Mouse (Mus musculus): ENCODE measurements around the gene Olfr357.

The Olfr357 gene

DNA sequence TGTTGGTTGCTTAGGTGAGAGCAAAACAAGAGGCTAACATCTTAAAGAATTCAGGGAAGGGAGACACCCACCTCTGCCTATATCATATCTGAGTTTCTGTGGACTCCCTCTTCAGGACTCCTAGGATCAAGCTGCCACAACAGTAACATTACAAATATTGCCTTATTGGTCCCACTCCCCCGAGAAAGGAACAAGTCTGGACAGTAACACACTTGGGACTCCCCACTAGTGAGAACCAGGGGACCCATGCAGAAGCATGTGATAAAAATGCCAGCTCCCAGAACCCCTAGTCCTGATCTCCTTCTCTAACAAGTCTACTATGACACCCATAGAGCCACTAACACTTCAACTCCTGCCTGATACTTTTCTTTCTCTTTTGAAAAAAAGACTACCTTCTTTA, at the start of gene Olfr357:
Gene Olfr357 (plus strand): TSS at position 301 of the 400 bp plus-strand sequence.
- no peak for DNase-seq (ENCODE audit: low read depth)

DNA sequence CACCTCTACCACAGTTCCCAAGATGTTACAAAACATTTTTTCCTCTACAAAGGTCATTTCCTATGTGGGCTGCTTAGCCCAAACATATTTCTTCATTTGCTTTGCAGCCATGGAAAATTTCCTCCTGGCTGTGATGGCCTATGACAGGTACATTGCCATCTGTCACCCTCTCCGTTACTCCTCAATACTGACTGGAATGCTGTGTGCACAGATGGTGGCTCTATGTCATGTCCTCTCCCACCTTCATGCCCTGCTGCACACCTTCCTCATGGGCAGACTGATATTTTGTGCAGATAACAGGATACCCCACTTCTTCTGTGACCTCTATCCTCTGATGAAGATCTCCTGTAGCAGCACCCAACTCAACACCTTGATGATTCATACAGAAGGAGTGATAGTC, 3.4 kb downstream of the Olfr357 start:
- DNase-seq (ENCODE audit: low read depth), result no peak

DNA sequence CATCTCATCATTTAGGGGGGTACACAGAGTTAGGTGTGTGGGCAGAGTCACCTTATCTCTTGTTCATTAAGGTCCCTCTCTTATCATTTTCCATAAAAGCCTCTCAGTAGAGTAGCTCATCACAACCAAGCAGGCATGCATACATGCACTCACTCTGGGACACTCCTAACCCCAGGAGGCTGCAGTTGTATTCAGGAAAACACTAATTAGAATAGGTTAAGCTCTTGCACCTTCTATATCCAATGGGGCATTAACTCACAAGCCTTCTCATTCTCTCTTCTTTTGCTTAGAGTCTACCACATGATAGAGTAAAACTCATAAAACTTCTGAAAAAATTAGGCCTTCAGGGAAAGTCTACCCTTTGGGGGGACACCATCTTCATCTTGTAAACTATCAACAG, 15.6 kb downstream of the Olfr357 start, which contains the start of gene Olfr358:
Gene Olfr358 (minus strand): TSS at position 101 of the 400 bp plus-strand sequence.
- DNase-seq (ENCODE audit: low read depth), result no peak

All from c-Kit-positive CD71-negative TER-119-negative erythroid progenitor cells, embryonic 14.5 days (primary cell).